ENCODE assay signal across 8 mouse cellular contexts in genomic region chr2:156547123-156547891, GRCm38 (mm10). TPM values are rescaled to one million over a fixed set of nuclear protein-coding genes. Genes with fewer than 3 reads are reported as not detected.
A peak's percentile ranks its signal among the peaks of the same experiment; 100 is the strongest.
DNase-seq lines count a peak whose midpoint lies in the region; ATAC-seq and TF ChIP-seq lines count a peak whose summit lies in the region.

Aar2 (plus strand) TSS chr2:156547584.

- in situ Hi-C loops in ES-E14 (cut with MboI; ENCODE audit: low sequenced_read_pairs in 2 of 2, unreplicated experiment in 2 of 2): loop anchor here in 1 of 2 experiments (25.0 kb wide), 1 partner anchor 165 kb away; no protein-coding TSS in a partner anchor

- peak within 1 kb of the TSS; percentile 99 for H3K9ac ChIP-seq in ES-E14 (ENCODE audit: insufficient read depth, low read depth, low read length, poor library complexity, severe bottlenecking)
- H3K9ac ChIP-seq in forebrain, embryonic 15.5 days (replicated peaks): peak within 1 kb of the TSS; percentile 65
- peak within 1 kb of the TSS; percentile 89 for H3K9ac ChIP-seq in lung, embryonic 14.5 days

- TF ChIP-seq POLR2A in olfactory bulb, adult 2 months (IDR thresholded peaks at IDR 0.05; ENCODE audit: insufficient read depth, low read depth, low read length): 0 out of 2 replicates have a peak, but pooled peaks have one; percentile 47

- peak within 1 kb of the TSS; percentile 99 to 100 for H3K4me3 ChIP-seq in ES-E14 (ENCODE audit: insufficient read depth in 1 of 2, low read depth in 1 of 2, low read length in 2 of 2, poor library complexity in 1 of 2, severe bottlenecking in 1 of 2)
- peak within 1 kb of the TSS; percentile 55 for H3K4me3 ChIP-seq in forebrain, embryonic 15.5 days
- H3K4me3 ChIP-seq in lung, embryonic 14.5 days (ENCODE audit: low read depth, low read length): peak within 1 kb of the TSS; percentile 82
- H3K4me3 ChIP-seq in olfactory bulb, adult 2 months (ENCODE audit: insufficient read depth, low read depth, low read length): peak within 1 kb of the TSS; percentile 99

- peak; percentile 71 for DNase-seq in ES-E14 (ENCODE audit: low read depth, low spot score)
- DNase-seq in cerebellum, adult 11-12 months: peak; percentile 69
- peak; percentile 58 for DNase-seq in heart, postnatal 25 days (ENCODE audit: low spot score)
- peak; percentile 62 to 80 for DNase-seq in layer of hippocampus, adult 18-20 months (ENCODE audit: low spot score in 2 of 2)
- peak; percentile 88 for DNase-seq in lung, embryonic 14.5 days
- DNase-seq in thymus, postnatal 0 days (ENCODE audit: low spot score): peak; percentile 87

- no peak for TF ChIP-seq CTCF in lung, embryonic 14.5 days (IDR thresholded peaks at IDR 0.05; ENCODE audit: low read depth)
- no peak for TF ChIP-seq CTCF in olfactory bulb, adult 2 months (IDR thresholded peaks at IDR 0.05; ENCODE audit: insufficient read depth, low read depth, low read length)

- H3K9me3 ChIP-seq in ES-E14 (ENCODE audit: control insufficient read depth, insufficient read depth, low read depth, low read length): no peaks in the 10 kb centered on the region
- H3K9me3 ChIP-seq in forebrain, embryonic 15.5 days: no peaks in the 10 kb centered on the region
- no peaks in the 10 kb centered on the region for H3K9me3 ChIP-seq in lung, embryonic 14.5 days (ENCODE audit: low read depth, low read length)

- peak within 1 kb of the TSS; percentile 67 for H3K4me2 ChIP-seq in forebrain, embryonic 15.5 days (replicated peaks)
- H3K4me2 ChIP-seq in lung, embryonic 14.5 days: peak within 1 kb of the TSS; percentile 86

- no peaks in the 10 kb centered on the region for H3K27me3 ChIP-seq in forebrain, embryonic 15.5 days
- no peaks in the 10 kb centered on the region for H3K27me3 ChIP-seq in lung, embryonic 14.5 days (ENCODE audit: insufficient read depth, low read length)

- intact Hi-C loops in heart, postnatal 25 days (cut with DNase I): no loop called here

- WGBS in forebrain, embryonic 15.5 days: 5% methylated on average over 39 of the region's 39 CpGs
- 4% methylated on average over 39 of the region's 39 CpGs for WGBS in lung, embryonic 14.5 days
- 4% methylated on average over 39 of the region's 39 CpGs for WGBS in olfactory bulb, adult 2 months

- peak within 1 kb of the TSS; percentile 64; the same call in 1 of the 2 replicates for H3K27ac ChIP-seq in ES-E14 (ENCODE audit: insufficient read depth, low read depth, low read length, poor library complexity, severe bottlenecking)
- peak within 1 kb of the TSS; percentile 44 for H3K27ac ChIP-seq in forebrain, embryonic 15.5 days (replicated peaks)
- peak within 1 kb of the TSS; percentile 73 for H3K27ac ChIP-seq in lung, embryonic 14.5 days (ENCODE audit: low read depth)
- peak within 1 kb of the TSS; percentile 19; the same call in 1 of the 2 replicates for H3K27ac ChIP-seq in olfactory bulb, adult 2 months (ENCODE audit: insufficient read depth, low read depth, low read length)

- H3K36me3 ChIP-seq in ES-E14 (ENCODE audit: control insufficient read depth, insufficient read depth, low read length, poor library complexity, severe bottlenecking): peaks cover 9% of the 10 kb centered on the region; the same call in 1 of the 2 replicates
- peaks cover 16% of the 10 kb centered on the region for H3K36me3 ChIP-seq in forebrain, embryonic 15.5 days
- H3K36me3 ChIP-seq in lung, embryonic 14.5 days (ENCODE audit: insufficient read depth): peaks cover 17% of the 10 kb centered on the region

- peaks cover 2 to 7% of the 10 kb centered on the region in 2 experiments; a peak in 2 of 4 replicates for H3K4me1 ChIP-seq in ES-E14 (ENCODE audit: control insufficient read depth in 2 of 2, insufficient read depth in 2 of 2, low read length in 2 of 2, poor library complexity in 1 of 2)
- H3K4me1 ChIP-seq in forebrain, embryonic 15.5 days: peaks cover 24% of the 10 kb centered on the region
- H3K4me1 ChIP-seq in lung, embryonic 14.5 days (ENCODE audit: insufficient read depth): peaks cover 8% of the 10 kb centered on the region
- peaks cover 6% of the 10 kb centered on the region for H3K4me1 ChIP-seq in olfactory bulb, adult 2 months (ENCODE audit: control insufficient read depth, insufficient read depth, low read length)

- 0 out of 2 replicates have a peak, but pooled peaks have one; percentile 29 for ATAC-seq in forebrain, embryonic 15.5 days (replicated peaks)
- peak; percentile 69 for ATAC-seq in lung, embryonic 14.5 days (ENCODE audit: insufficient read depth)

TF ChIP-seq in ES-E14, 5 proteins besides CTCF, POLR2A, EP300 and RAD21:
- peak; percentile 85 for TF ChIP-seq HCFC1 (IDR thresholded peaks at IDR 0.05; ENCODE audit: borderline replicate concordance, insufficient read depth, low read length)
- TF ChIP-seq ZC3H11A (IDR thresholded peaks at IDR 0.05; ENCODE audit: borderline replicate concordance, low read depth, low read length): peak; percentile 26; the same call in 1 of the 2 replicates
- TF ChIP-seq ZNF384 (IDR thresholded peaks at IDR 0.05; ENCODE audit: low read depth, low read length): 0 out of 2 replicates have a peak, but pooled peaks have one; percentile 39
- TF ChIP-seq MAFK (IDR thresholded peaks at IDR 0.05; ENCODE audit: insufficient read depth, low read depth, low read length): no peak
- TF ChIP-seq CHD2 (IDR thresholded peaks at IDR 0.05; ENCODE audit: low read depth, low read length): no peak

RNA-seq across cellular contexts. Expression of gene Aar2, which starts in this region (rescaled TPM):
- 23.0 and 25.0 TPM in 2 replicates for total RNA-seq in ES-E14 (2012; rRNA removed)
- polyA plus RNA-seq in forebrain, embryonic 15.5 days (2015; fragmentation: Nextera tagmentation; extraction: Ambion mirVana): 44.5 and 44.6 TPM in 2 replicates
- total RNA-seq in heart, postnatal 25 days (2021): 10 to 100 TPM; 22.3 to 23.2 TPM
- total RNA-seq in layer of hippocampus, adult 18-20 months (2021): 10 to 100 TPM; 34.4 to 34.7 TPM
- 39.0 and 41.0 TPM in 2 replicates for polyA plus RNA-seq in lung, embryonic 14.5 days (2014; fragmentation: Nextera tagmentation; extraction: Ambion mirVana)
- polyA plus RNA-seq in olfactory bulb, adult 2 months (2012; ENCODE audit: insufficient read depth, insufficient read length, low replicate concordance, missing spikeins): not detected in 2 replicates
- 27.5 and 29.2 TPM in 2 replicates for polyA plus RNA-seq in thymus, postnatal 0 days (2015; fragmentation: Nextera tagmentation; extraction: Ambion mirVana)

Comparison
In these comparisons a context has a peak if more than half of its experiments do, and no peak if none do; other contexts are left out.
1. Peak in every context shown above with its lines: DNase-seq, ATAC-seq, H3K4me3 ChIP-seq and H3K27ac ChIP-seq.
2. RNA of gene Aar2 (polyA plus RNA-seq): 44.5 to 44.6 TPM in forebrain, embryonic 15.5 days, 39.0 to 41.0 TPM in lung, embryonic 14.5 days and 27.5 to 29.2 TPM in thymus, postnatal 0 days; not detected in olfactory bulb, adult 2 months; every median in the first group is over 10 times any median in the second.
3. H3K27ac ChIP-seq: peak in every context shown above with its lines; median percentile 73 in lung, embryonic 14.5 days; 64 in ES-E14; 44 in forebrain, embryonic 15.5 days; 19 in olfactory bulb, adult 2 months.